Mouse (Mus musculus) 416B (cell line): ENCODE results near the gene Slc35c1.

ENCODE experiments used
- DNase-seq: peaks from one replicate; pipeline ENCODE4 v3.0.0; 2011; ENCODE audit warnings: low read depth

Slc35c1 gene

DNA sequence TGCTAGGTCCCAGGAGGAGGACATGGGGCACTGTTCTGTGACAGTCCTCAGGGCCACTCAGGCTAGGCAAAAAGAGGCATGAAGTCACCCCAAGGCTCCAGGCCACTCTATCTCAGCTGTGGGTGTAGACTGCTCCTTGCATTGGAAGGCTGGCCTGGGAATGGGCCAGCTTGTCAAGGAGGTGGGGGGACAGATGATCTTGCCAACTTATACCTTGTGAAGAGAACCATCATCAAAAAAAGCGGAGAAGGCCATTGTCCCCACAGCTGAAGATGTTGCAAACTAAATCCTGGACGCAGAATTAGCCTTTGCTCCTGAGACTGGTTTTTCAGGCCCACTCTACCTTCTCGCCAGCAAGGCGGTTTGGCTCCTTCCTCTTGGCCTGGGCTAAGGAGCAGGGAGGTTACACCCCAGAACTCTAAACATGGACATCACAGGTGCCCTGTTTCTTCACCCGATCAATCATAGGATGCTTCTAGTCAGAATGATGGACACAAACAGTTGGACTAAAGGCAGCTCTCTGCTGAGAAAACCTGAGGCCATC lies 56.5 kb downstream of the Slc35c1 start:
- DNase-seq: no peak
